Mouse (Mus musculus): ENCODE measurements around the gene H2-Ab1. TPM values are rescaled to one million over a fixed set of nuclear protein-coding genes. Genes with fewer than 3 reads are reported as not detected.

The H2-Ab1 gene
- polyA plus RNA-seq (2015; fragmentation: Illumina TruSeq; extraction: RNeasy Lipid Tissue Mini Kit (QIAGEN cat#74804); ENCODE audit: low read depth, low replicate concordance), result 3.8 TPM

DNA sequence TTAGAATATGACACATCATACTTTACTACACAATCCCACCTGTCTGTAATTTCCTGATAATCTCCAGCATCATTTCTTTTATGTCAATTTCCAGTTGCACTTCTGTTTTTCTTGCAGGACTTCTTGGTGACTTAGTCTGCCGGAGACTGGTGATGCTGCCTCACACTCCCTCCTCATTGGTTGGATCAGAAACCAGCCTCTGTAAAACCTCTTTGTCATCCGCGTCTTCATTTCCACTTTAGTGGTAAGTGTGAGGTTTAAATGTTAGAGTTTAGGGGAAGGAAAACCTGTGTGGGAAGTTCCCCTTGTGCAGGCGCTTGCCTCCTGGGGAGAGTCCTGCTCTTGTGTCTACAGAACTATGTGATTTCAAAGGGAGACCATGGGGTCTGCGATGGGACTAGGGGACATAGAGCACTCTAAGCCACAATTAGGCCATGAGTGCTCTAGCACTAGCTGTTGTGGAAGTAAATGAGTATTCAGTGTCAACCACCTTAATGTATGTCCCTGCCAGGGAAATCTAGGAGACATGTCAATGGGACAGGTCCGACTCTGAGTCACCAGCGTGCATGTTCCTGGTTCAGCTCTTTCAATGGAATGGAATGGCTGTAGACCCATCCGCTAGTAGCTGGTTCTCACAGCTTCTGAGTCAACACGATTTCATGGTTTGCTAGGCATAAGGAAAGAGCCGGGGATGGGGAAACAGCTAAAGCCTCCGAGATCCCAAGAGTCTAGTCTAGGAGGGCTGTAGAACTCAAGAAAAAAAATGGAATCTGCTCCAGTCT, at the start of gene H2-Ab1:
H2-Ab1 (plus strand) TSS at position 96 of the 782 bp plus-strand sequence.

DNA sequence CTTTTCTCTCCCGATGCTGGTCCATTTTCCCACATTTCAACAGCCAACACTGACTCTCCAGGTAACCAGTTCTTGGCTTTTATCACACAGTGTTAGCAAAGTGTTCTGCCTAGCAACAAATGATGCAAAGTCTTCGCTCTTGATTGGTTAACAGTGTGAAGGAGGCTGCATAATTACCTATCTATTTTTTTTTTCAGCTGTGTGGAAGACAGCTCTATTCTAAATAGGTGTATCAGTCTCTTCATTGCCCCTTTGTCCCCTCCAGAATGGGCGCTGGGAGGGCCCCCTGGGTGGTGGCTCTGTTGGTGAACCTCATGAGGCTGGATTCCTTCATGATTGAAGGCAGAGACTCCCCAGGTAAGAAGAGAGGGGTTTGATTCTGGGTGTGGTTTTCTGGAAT, 18.8 kb upstream of the H2-Ab1 start, which contains the start of gene H2-Ob:
H2-Ob (plus strand) TSS at position 198 of the 400 bp plus-strand sequence.

DNA sequence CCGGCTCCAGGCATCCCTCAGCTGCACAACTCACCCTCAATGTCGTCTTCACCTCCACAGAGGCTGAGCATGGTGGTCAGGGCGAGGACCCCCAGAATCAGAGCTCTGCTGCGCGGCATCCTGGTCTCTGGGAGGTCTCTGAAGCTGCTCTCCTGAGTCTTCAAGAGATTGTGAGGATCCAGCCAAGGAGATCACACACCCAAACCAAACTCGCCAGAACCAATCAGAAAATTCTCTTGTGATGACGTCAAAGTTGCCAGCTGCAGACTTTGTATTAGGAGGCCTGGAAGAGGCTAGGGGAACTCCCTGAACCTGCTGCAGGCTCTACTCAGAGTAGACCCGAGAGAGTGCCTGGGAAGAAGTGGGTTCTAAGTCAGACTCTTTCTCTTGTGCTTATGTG, 30.2 kb downstream of the H2-Ab1 start, which contains the start of gene H2-Aa:
H2-Aa (minus strand) TSS at position 176 of the 400 bp plus-strand sequence.

DNA sequence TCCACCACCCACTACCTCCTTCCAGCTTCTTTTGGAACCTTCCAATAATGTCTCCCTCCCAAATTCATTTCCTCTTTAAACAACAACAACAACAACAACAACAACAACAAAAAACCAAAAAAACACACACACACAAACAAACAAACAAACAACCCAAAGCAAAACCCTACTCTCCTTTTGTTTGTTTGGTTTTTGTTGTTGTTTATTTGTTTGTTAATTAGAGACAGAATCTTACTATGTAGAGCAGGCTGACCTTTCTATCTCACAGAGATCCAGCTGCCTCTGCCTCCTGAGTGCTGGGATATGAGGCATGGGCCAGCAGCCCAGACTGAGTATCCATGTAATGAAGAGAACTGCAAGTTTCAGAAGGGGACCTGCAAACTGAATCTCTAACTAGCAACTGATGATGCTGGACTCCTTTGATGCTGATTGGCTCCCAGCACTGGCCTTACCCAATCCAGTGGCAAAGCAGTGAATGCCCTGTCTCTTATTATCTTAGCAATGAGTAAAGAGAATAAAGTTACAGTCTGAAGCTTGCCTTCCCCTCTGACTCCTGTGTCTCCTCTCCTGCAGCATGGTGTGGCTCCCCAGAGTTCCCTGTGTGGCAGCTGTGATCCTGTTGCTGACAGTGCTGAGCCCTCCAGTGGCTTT, 48.0 kb downstream of the H2-Ab1 start, which contains the start of gene H2-Eb1:
H2-Eb1 (plus strand) TSS at position 488 of the 651 bp plus-strand sequence.

Other genes with a start within 250 kb of the H2-Ab1 start
- 43.2 TPM for gene Ring1, start 233.0 kb upstream of the H2-Ab1 start, polyA plus RNA-seq (2015; fragmentation: Illumina TruSeq; extraction: RNeasy Lipid Tissue Mini Kit (QIAGEN cat#74804); ENCODE audit: low read depth, low replicate concordance)
- 71.2 TPM for gene H2-Ke6, start 229.6 kb upstream of the H2-Ab1 start, polyA plus RNA-seq (2015; fragmentation: Illumina TruSeq; extraction: RNeasy Lipid Tissue Mini Kit (QIAGEN cat#74804); ENCODE audit: low read depth, low replicate concordance)
- gene Slc39a7, start 226.0 kb upstream of the H2-Ab1 start, polyA plus RNA-seq (2015; fragmentation: Illumina TruSeq; extraction: RNeasy Lipid Tissue Mini Kit (QIAGEN cat#74804); ENCODE audit: low read depth, low replicate concordance), result 90.9 TPM
- gene Rxrb, start 225.9 kb upstream of the H2-Ab1 start, polyA plus RNA-seq (2015; fragmentation: Illumina TruSeq; extraction: RNeasy Lipid Tissue Mini Kit (QIAGEN cat#74804); ENCODE audit: low read depth, low replicate concordance), result 71.9 TPM
- 8.4 TPM for gene Col11a2, start 218.3 kb upstream of the H2-Ab1 start, polyA plus RNA-seq (2015; fragmentation: Illumina TruSeq; extraction: RNeasy Lipid Tissue Mini Kit (QIAGEN cat#74804); ENCODE audit: low read depth, low replicate concordance)
- gene H2-Oa, start 165.3 kb upstream of the H2-Ab1 start, polyA plus RNA-seq (2015; fragmentation: Illumina TruSeq; extraction: RNeasy Lipid Tissue Mini Kit (QIAGEN cat#74804); ENCODE audit: low read depth, low replicate concordance), result 1.2 TPM
- gene H2-DMa, start 138.1 kb upstream of the H2-Ab1 start, polyA plus RNA-seq (2015; fragmentation: Illumina TruSeq; extraction: RNeasy Lipid Tissue Mini Kit (QIAGEN cat#74804); ENCODE audit: low read depth, low replicate concordance), result 15.6 TPM
- gene Brd2, start 135.1 kb upstream of the H2-Ab1 start, polyA plus RNA-seq (2015; fragmentation: Illumina TruSeq; extraction: RNeasy Lipid Tissue Mini Kit (QIAGEN cat#74804); ENCODE audit: low read depth, low replicate concordance), result 127 TPM
- 0.57 TPM for gene H2-DMb2, start 114.4 kb upstream of the H2-Ab1 start, polyA plus RNA-seq (2015; fragmentation: Illumina TruSeq; extraction: RNeasy Lipid Tissue Mini Kit (QIAGEN cat#74804); ENCODE audit: low read depth, low replicate concordance)
- gene H2-DMb1, start 104.6 kb upstream of the H2-Ab1 start, polyA plus RNA-seq (2015; fragmentation: Illumina TruSeq; extraction: RNeasy Lipid Tissue Mini Kit (QIAGEN cat#74804); ENCODE audit: low read depth, low replicate concordance), result 2.6 TPM
- 2.1 TPM for gene Tap1, start 70.1 kb upstream of the H2-Ab1 start, polyA plus RNA-seq (2015; fragmentation: Illumina TruSeq; extraction: RNeasy Lipid Tissue Mini Kit (QIAGEN cat#74804); ENCODE audit: low read depth, low replicate concordance)
- gene Psmb9, start 69.9 kb upstream of the H2-Ab1 start, polyA plus RNA-seq (2015; fragmentation: Illumina TruSeq; extraction: RNeasy Lipid Tissue Mini Kit (QIAGEN cat#74804); ENCODE audit: low read depth, low replicate concordance), result 3.4 TPM
- gene Psmb8, start 60.0 kb upstream of the H2-Ab1 start, polyA plus RNA-seq (2015; fragmentation: Illumina TruSeq; extraction: RNeasy Lipid Tissue Mini Kit (QIAGEN cat#74804); ENCODE audit: low read depth, low replicate concordance), result 7.5 TPM
- gene Tap2, start 54.2 kb upstream of the H2-Ab1 start, polyA plus RNA-seq (2015; fragmentation: Illumina TruSeq; extraction: RNeasy Lipid Tissue Mini Kit (QIAGEN cat#74804); ENCODE audit: low read depth, low replicate concordance), result 5.0 TPM
- 1.2 TPM for gene H2-Ob, start 18.8 kb upstream of the H2-Ab1 start, polyA plus RNA-seq (2015; fragmentation: Illumina TruSeq; extraction: RNeasy Lipid Tissue Mini Kit (QIAGEN cat#74804); ENCODE audit: low read depth, low replicate concordance)
- 4.1 TPM for gene H2-Aa, start 30.1 kb downstream of the H2-Ab1 start, polyA plus RNA-seq (2015; fragmentation: Illumina TruSeq; extraction: RNeasy Lipid Tissue Mini Kit (QIAGEN cat#74804); ENCODE audit: low read depth, low replicate concordance)
- 4.5 TPM for gene H2-Eb1, start 48.2 kb downstream of the H2-Ab1 start, polyA plus RNA-seq (2015; fragmentation: Illumina TruSeq; extraction: RNeasy Lipid Tissue Mini Kit (QIAGEN cat#74804); ENCODE audit: low read depth, low replicate concordance)
- 0.12 TPM for gene H2-Eb2, start 68.0 kb downstream of the H2-Ab1 start, polyA plus RNA-seq (2015; fragmentation: Illumina TruSeq; extraction: RNeasy Lipid Tissue Mini Kit (QIAGEN cat#74804); ENCODE audit: low read depth, low replicate concordance)
- gene Btnl2, start 97.1 kb downstream of the H2-Ab1 start, polyA plus RNA-seq (2015; fragmentation: Illumina TruSeq; extraction: RNeasy Lipid Tissue Mini Kit (QIAGEN cat#74804); ENCODE audit: low read depth, low replicate concordance), result not detected
- not detected for gene Btnl1, start 119.4 kb downstream of the H2-Ab1 start, polyA plus RNA-seq (2015; fragmentation: Illumina TruSeq; extraction: RNeasy Lipid Tissue Mini Kit (QIAGEN cat#74804); ENCODE audit: low read depth, low replicate concordance)
- gene BC051142, start 141.1 kb downstream of the H2-Ab1 start, polyA plus RNA-seq (2015; fragmentation: Illumina TruSeq; extraction: RNeasy Lipid Tissue Mini Kit (QIAGEN cat#74804); ENCODE audit: low read depth, low replicate concordance), result 4.6 TPM
- gene Btnl4, start 219.6 kb downstream of the H2-Ab1 start, polyA plus RNA-seq (2015; fragmentation: Illumina TruSeq; extraction: RNeasy Lipid Tissue Mini Kit (QIAGEN cat#74804); ENCODE audit: low read depth, low replicate concordance), result not detected